Mouse (Mus musculus) frontal cortex, adult (tissue): ENCODE measurements at regions not wholly inside any gene's neighbourhood (a gene's known extent, or its start where the extent isn't known, plus 50 kb on each side); places are given as distances from the start of the nearest gene placed in this dataset.

Experiments
- ATAC-seq: cut with Nextera tagmentation; 2 replicates; pipeline ENCODE4 v1.9.2; 2017; ENCODE audit warnings: mild to moderate bottlenecking, moderate library complexity, mixed read lengths; ENCODE audit not compliant: low TSS enrichment

DNA sequence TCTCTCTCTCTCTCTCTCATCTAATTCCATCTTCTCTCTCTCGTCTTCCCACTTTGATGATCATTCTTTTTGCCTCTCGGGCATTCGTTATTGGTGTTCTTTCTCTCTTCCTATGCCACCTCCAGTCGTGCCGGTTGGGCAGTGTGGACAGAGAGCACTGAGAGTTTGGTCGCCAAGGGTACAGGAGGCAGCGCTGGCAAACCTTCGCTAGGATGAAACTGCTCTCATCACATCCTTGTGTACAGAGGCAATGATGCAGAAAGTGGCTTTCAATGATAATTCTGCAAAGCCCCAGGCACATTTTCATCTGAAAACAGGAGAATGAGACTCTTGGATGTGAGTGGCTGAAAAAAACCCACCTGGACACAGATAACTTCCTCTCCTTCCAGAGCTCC is 479.4 kb downstream of the Nuf2 start:
- no peak for ATAC-seq

GRCm38 (mm10) chr1:169051085-169051862 is 480.0 kb downstream of the Nuf2 start:
- no peak for ATAC-seq

- ATAC-seq: no peak
These were observed 481.4 kb downstream of the Nuf2 start for GRCm38 (mm10) chr1:169049846-169050245.

- ATAC-seq: no peak
These were observed 484.3 kb downstream of the Nuf2 start for GRCm38 (mm10) chr1:169046791-169047525.

GRCm38 (mm10) chr1:169033517-169033916 is 497.7 kb downstream of the Nuf2 start:
- ATAC-seq: no peak

GRCm38 (mm10) chr1:169031849-169032542 is 499.3 kb downstream of the Nuf2 start:
- ATAC-seq: no peak

GRCm38 (mm10) chr1:169027706-169028105 is 503.6 kb downstream of the Nuf2 start:
- no peak for ATAC-seq

GRCm38 (mm10) chr1:169027241-169027640 is 504.0 kb downstream of the Nuf2 start:
- peak; percentile 80 for ATAC-seq

DNA sequence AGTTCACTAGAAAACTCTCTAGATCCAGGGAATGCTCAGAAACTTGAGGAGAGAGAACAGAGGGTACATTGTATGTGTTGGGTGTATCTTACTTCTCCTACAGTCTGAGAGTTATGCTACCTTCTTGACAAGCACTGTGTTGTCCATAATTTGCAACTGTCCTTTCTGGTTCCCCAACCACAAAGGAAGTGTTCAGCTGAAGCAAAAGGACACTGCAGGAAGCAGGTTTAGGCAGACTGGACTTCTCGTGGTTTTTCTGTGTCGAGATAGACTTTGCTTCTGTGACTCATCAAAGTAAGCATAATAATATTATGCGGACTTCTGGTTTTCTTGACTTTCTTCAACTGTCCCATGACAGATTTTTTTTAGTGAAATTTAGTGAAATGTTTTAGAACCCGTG is 506.7 kb downstream of the Nuf2 start:
- no peak for ATAC-seq

DNA sequence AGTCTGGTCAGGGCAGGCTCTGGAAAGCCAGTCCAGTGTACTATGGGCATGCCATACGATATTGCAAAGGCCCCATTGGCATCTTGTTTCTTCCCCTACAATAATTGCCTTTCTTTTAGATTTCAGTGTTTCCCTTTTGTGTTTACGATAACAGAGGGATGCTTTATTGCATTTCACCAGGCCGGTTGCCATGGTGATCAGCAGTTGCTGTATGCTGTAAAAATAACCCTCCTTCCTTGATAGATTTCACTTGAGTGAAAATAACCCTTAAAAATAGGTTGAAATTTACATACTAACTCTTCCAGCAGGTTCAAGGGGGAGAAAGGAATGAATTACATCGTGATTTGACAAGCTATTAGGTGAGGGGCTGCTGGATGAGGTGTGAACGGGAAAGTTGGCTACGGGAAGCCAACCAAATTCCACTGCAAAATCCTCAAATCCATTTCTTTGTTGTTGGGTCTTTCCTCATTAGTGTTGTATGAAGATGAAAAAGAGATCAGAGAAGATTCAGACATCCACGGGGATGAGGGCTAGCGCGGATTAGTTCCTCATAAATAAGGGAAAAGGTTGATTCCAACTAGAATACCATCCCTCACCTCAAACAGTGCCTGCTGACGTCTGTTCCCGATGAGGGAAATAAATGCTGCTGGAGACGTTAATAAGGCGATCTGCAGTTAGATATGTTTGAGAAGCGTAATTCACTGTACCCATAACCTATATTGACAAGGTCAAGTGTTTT is 539.6 kb downstream of the Nuf2 start:
- peak; percentile 89 for ATAC-seq

- ATAC-seq: no peak
These were observed 543.1 kb upstream of the Pbx1 start for GRCm38 (mm10) chr1:168975037-168975698.

DNA sequence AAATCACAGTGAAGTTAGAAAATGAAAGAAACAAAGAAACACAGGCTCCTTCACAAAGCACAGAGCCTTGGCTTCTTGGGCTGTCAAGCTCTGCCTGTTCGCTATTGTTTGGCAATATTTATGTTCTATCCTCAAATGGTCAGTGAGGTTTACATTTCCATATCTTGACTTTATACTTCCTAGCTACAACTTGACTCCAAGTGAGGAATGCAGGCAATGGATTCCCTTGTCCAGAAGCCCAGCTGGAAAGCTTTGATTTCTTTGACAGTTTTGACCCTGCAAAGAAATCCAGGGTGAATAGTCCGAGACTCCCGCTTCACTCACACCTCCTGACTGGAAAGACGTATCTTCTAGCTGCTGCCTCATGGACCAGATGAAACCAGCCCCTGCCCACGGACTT is 537.3 kb upstream of the Pbx1 start:
- peak; percentile 9; the same call in 1 of the 2 replicates for ATAC-seq

DNA sequence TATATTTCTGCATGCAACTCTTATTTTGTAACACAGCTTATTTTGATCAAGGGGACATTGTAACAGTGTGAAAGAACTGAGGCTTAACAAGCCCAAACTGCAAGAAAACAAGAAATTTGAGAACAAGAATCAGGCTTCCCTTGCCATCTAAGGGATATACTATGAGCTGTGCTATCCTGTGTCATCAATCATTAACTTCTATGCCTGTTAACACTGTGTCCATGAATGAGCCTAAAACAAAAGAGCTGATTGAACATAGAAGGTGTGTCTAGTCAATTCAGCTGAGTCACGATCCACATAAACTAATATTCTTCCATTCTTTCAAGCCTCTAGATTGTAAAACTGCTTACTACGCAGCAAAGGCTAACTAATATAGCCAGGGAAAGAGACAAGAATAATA is 535.3 kb upstream of the Pbx1 start:
- ATAC-seq: no peak

DNA sequence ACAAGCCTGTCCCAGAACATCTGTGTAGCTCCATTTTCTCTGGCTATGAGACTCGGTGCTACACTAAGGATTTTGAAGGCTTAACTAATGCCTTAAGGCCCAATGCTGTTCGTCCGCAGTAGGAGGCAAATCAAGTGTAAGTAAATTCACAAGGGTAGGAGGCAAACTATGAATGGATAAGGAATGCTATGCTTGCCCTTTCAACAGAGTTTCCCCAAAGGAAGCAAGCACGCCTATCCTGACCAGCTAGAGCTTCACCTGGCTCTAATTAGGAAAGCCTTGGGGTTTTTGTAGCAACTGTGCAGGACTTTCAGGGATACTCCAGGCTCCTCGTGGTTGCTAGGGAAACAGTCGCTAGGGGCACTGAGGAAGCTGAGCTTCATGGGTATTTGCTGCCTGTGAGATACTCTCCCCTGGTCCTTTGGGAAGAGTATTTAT is 532.4 kb upstream of the Pbx1 start:
- ATAC-seq: no peak; the same call in 1 of the 2 replicates

DNA sequence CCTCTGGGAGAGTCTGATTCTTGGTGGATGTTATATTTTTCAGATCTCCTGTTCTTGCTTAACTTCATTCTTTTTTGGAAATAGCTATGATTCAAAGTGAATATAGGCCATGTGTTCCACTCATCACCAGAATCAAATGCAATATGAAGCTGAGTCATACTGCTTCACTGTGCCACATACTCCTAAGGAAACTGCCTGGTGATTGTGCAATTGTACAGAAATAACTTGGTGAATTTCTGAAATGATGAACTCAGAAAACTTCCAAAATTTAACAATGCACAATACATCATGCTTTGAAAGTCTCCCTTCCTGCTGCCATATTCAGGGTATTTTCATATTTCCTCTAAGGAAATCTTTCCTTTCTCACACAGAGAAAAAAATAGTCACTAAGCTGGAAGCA is 518.9 kb upstream of the Pbx1 start:
- ATAC-seq: peak; percentile 100

GRCm38 (mm10) chr1:168924100-168924815 is 492.2 kb upstream of the Pbx1 start:
- ATAC-seq: no peak

DNA sequence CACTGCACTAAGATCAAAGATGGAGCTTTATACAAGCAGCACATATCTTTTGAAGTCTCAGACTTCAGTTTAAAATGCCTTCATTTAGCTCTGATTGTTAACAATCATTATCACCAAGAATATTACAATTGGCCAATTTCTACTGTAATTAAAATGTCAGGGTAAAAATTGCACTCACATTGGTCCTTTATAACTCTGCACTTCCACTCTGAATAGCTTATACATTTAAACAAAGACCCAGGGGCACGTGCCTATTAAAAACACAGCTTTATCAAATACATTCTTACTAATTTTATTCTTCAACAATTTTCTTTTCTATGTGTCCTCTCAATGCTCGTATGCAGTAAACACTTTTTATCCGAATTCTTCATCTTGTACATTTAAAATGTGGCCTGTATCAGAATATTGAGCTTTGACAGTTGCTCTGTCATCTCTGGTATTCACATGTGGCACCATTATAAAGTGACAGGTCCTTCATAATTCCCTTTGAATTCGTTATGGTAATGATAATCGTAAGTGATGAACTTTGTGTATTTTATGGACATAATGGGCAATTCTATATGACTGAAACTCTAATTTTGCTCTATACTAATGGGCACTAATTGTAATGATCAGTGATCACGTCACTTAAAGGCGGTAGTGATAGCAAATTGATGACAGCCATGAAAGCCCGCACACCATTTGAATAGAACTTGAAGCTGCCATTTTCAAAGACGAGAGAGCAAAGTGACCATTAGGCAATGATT is 486.4 kb upstream of the Pbx1 start:
- no peak for ATAC-seq

DNA sequence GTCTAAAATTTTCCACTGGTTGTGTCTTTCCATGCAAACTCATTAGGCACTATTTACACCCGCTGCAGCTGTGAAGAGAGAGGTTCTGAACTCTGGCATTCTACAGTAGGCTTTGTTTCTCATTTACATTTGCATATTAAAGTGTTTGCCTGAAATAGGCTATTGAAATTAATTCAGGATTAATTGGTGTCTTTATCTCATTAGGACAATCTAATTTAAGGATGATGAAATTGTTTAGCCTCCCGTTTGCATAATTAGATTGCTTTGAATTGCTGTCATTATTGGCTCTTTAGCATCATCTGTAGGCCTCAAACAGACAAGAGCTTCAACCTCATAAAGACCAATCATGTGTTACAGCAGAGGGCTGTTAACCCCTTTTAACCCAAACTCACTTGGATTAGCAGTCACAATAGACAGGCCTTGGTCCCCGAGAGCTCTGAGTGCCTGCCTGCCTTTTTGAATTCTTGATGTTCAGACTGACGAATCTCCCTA is 476.7 kb upstream of the Pbx1 start:
- ATAC-seq: no peak

- no peak for ATAC-seq
These were observed 476.1 kb upstream of the Pbx1 start for GRCm38 (mm10) chr1:168908192-168908591.

- no peak for ATAC-seq
These were observed 466.4 kb upstream of the Pbx1 start for GRCm38 (mm10) chr1:168898483-168898882.
